Mouse (Mus musculus): Measurements from ENCODE around the gene Tff2. TPM values are rescaled to one million over a fixed set of nuclear protein-coding genes. Genes with fewer than 3 reads are reported as not detected.

The Tff2 gene
- not detected for polyA plus RNA-seq (2014; fragmentation: Illumina TruSeq; extraction: RNeasy Lipid Tissue Mini Kit (QIAGEN cat#74804); ENCODE audit: low read depth, low replicate concordance)

GRCm38 (mm10) chr17:31144040-31145037 is at the start of gene Tff2:
Gene Tff2 (minus strand): TSS chr17:31144282.

DNA sequence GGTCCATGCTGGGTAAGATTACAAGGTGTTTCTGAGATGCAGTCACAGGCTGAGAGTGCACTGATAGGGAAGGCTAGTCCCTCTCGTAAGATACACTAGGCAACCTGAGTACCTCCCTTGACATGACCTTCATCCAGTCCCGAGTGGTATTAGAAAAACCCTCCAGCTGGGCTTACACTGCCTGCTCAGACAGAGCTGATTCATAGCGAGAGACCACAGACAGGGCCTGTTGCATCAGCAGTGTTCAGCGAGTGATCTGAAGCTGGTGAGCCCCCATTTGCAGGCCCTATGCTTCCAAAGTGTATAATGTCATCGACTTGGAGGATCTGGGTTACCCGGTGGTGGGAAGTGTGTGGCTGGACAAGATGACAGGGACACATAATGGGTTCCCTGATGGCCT is 21.0 kb upstream of the Tff2 start, which contains the start of gene Tff1:
Gene Tff1, minus strand, starts transcription at position 151 of the 400 bp plus-strand sequence.

DNA sequence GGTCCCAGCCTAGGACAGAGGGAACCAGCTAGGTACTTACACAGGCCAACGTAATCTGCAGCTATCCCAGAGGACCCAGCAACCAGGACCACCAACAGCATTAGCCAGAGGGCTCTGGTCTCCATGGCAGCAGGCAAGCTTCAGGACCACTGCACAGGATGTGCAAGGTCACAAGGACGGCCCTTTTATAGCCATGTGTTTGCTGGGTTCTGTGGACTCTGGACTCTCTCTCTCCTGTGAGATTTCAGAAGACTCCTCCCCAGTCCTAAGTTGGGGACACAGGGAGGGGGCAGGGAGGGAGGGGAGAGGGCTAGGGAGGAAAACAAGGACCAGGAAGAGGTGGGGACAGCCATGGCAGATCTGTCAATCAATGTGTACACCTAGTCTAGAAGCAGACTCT is 14.6 kb downstream of the Tff2 start, which contains the start of gene Tff3:
Gene Tff3, minus strand, starts transcription at position 195 of the 400 bp plus-strand sequence.

Other genes with a start within 250 kb of the Tff2 start
- 0.61 TPM for gene Glp1r, start 242.5 kb downstream of the Tff2 start, polyA plus RNA-seq (2014; fragmentation: Illumina TruSeq; extraction: RNeasy Lipid Tissue Mini Kit (QIAGEN cat#74804); ENCODE audit: low read depth, low replicate concordance)
- not detected for gene Umodl1, start 189.6 kb downstream of the Tff2 start, polyA plus RNA-seq (2014; fragmentation: Illumina TruSeq; extraction: RNeasy Lipid Tissue Mini Kit (QIAGEN cat#74804); ENCODE audit: low read depth, low replicate concordance)
- 2.3 TPM for gene Abcg1, start 86.6 kb downstream of the Tff2 start, polyA plus RNA-seq (2014; fragmentation: Illumina TruSeq; extraction: RNeasy Lipid Tissue Mini Kit (QIAGEN cat#74804); ENCODE audit: low read depth, low replicate concordance)
- not detected for gene Tff3, start 14.6 kb downstream of the Tff2 start, polyA plus RNA-seq (2014; fragmentation: Illumina TruSeq; extraction: RNeasy Lipid Tissue Mini Kit (QIAGEN cat#74804); ENCODE audit: low read depth, low replicate concordance)
- not detected for gene Tff1, start 21.0 kb upstream of the Tff2 start, polyA plus RNA-seq (2014; fragmentation: Illumina TruSeq; extraction: RNeasy Lipid Tissue Mini Kit (QIAGEN cat#74804); ENCODE audit: low read depth, low replicate concordance)
- not detected for gene Tmprss3, start 54.7 kb upstream of the Tff2 start, polyA plus RNA-seq (2014; fragmentation: Illumina TruSeq; extraction: RNeasy Lipid Tissue Mini Kit (QIAGEN cat#74804); ENCODE audit: low read depth, low replicate concordance)
- gene Ubash3a, start 63.6 kb upstream of the Tff2 start, polyA plus RNA-seq (2014; fragmentation: Illumina TruSeq; extraction: RNeasy Lipid Tissue Mini Kit (QIAGEN cat#74804); ENCODE audit: low read depth, low replicate concordance) = not detected
- 0.65 TPM for gene Rsph1, start 133.1 kb upstream of the Tff2 start, polyA plus RNA-seq (2014; fragmentation: Illumina TruSeq; extraction: RNeasy Lipid Tissue Mini Kit (QIAGEN cat#74804); ENCODE audit: low read depth, low replicate concordance)
- gene Slc37a1, start 142.5 kb upstream of the Tff2 start, polyA plus RNA-seq (2014; fragmentation: Illumina TruSeq; extraction: RNeasy Lipid Tissue Mini Kit (QIAGEN cat#74804); ENCODE audit: low read depth, low replicate concordance) = 0.32 TPM
- 12.2 TPM for gene Pde9a, start 241.9 kb upstream of the Tff2 start, polyA plus RNA-seq (2014; fragmentation: Illumina TruSeq; extraction: RNeasy Lipid Tissue Mini Kit (QIAGEN cat#74804); ENCODE audit: low read depth, low replicate concordance)

All from kidney, adult 10 weeks (tissue).